Mouse (Mus musculus) adrenal gland, adult (tissue): ENCODE measurements around the gene Sars.
A peak's percentile ranks its signal among the peaks of the same experiment; 100 is the strongest.

Experiments
- DNase-seq, 2 experiments: peaks; one replicate each; pipeline ENCODE4 v3.0.0; 2022 to 2023; ENCODE audit warnings: low spot score in 1 of 2; ENCODE audit not compliant: inconsistent age in 2 of 2

Gene Sars

GRCm38 (mm10) chr3:108425624-108426018, 19.4 kb downstream of the Sars start:
- DNase-seq, result no peak

DNA sequence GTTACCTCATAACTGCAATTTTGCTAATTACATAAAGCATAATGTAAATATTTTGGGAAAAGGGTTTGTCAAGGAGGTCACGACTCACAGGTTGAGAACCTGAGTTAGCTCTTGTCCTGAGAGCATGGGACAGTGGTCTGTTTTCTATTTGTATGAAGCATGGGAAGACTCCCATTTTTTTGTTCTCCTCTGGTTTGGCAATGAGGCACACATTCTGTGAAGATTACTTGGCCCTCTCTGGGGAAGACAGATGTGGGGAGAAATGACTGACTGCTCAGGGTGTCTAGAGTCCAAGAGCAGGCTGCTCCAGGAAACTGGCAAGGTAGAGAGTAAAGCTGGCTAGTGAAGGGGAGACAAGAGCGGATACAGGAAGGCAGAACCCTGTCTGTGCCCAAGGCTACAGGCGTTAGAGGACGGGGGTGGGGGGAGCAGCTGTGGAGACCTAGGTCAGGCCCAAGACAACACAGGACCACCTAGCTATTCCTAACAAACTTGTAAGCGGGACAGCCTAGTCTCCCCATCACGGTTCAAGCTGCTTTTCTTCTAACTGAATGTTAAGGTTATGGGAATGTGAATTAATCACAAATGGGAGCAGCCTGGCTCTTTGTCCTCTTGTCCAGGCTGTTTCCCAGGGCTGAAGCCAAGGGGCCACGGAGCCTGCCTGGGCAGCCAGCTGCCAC, 19.9 kb downstream of the Sars start:
- DNase-seq, result no peak

GRCm38 (mm10) chr3:108423844-108424801, 20.9 kb downstream of the Sars start:
- DNase-seq, result peak; percentile 61 to 80

DNA sequence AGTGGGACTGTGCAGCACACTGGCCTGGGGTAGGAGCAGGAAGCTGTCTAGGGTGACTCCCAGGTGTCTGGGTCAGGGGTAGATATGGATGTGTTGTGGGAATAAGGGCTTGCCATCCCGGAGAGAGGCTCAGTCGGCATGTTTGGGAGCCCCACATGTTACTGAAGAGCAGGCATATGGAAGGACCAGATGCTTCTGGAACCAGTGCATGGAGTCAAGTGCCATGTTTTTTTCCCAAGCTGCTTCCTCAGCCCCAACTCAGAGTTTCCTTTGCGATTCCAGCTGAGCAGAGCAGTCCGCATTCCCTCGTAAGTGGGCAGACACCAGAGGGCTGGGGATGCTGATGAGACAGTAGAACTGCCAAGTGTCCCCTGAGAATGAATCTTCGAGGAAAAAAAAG, 22.0 kb downstream of the Sars start:
- no peak for DNase-seq

DNA sequence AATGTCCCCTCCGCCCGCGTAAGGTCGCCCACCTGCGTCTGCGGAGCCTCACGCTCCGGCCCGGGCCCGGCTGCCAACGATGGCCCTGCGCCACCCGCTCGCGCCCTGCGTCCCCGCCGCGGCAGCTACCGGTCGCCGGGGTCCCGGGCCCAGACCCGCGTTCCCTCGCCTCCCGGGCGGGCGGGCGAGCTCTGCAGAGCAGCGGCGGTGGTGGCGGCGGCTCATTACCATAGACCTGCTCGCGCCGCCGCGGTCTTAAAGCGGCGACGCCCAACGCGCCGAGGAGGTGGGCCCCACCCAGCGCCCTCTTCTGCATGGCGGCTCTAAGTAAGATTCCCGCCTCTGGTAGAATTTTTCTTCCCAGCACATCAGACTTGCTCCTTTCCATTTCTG, 29.2 kb downstream of the Sars start:
- peak; percentile 81 to 89 for DNase-seq

GRCm38 (mm10) chr3:108414857-108415830, 29.9 kb downstream of the Sars start, which contains the start of gene Celsr2:
Celsr2 (minus strand) TSS chr3:108415552.
- DNase-seq, result peak; percentile 36 to 61

- DNase-seq, result no peak
Measured at GRCm38 (mm10) chr3:108413634-108414360, 31.2 kb downstream of the Sars start.

- no peak for DNase-seq
Measured at GRCm38 (mm10) chr3:108411754-108412121, 33.3 kb downstream of the Sars start.

DNA sequence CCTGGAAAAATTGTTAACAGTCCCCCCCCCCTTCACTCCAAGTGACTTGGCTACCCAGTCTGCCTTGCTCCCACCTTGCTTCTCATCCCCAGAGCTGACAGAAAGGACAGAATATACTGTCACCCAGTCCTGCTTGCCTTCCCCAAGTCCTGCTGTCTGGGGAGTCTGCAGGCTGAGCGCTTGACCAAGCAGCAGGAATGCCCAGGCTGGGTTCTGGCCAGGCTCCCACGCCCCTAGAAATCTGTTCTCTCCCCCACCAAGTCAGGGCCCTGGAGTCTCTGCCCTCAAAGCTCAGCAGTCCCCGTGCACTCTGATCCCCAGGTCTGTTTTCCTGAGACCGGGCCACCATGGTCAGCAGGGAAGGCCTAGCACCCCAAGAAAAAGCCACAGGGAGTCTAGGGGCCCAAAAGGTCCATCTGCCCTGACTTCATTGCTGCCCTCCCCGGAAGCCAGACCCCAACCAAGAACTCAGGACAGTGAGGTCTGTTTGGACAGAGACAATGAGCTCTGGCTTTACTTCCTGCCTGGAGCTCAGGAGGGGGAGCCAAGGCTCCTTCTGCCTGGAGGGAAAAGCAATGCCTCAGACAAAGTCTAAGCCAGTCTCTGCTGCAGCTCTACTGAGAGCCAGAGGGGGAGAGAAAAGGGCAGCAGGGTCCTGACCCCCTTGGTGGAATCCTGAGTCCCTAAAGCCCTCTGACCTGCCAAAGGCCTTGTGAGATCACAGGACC, 33.8 kb downstream of the Sars start:
- DNase-seq, result no peak

DNA sequence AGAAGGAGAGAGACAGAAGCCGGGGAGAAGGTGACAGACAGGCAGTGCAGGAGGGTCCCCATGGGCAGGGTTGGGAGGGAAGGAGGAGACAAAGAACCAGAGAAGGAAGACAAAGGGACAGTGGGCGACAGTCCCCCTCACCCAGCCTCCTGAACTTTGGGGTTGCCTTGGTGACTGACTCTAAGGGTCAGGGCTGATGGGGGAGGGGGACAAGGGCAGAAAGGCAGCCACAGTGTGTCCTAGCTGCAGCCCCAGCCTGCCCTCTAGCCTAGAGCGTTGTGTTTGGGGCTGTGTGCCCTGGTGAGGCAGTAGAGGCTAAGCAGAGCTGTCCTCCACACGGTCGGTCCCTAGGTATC, 34.7 kb downstream of the Sars start:
- DNase-seq, result no peak

GRCm38 (mm10) chr3:108409656-108410358, 35.2 kb downstream of the Sars start:
- no peak for DNase-seq

DNA sequence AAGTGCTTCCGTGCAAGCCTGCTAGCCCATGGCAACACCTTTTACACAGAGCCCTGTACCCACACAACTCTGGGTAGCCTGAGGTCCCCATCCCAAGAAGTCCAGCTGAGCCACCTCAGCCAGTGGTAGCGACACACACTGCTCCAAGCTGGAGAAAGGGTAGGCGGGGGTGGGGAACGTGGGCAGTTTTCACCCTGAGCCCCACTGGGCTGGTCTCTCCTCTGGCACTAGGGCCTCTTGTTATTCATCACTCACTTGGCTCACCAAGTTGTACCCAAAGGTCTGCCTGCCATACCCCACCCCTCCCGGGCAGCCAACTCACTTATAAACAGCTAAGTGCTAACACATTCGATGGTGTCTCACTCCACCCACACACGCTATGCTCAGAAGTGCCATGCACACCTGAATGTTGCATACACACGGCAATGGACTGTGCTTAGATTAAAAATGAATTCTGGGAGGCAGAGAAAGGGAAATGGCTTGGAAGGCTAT, 36.4 kb downstream of the Sars start:
- no peak for DNase-seq

DNA sequence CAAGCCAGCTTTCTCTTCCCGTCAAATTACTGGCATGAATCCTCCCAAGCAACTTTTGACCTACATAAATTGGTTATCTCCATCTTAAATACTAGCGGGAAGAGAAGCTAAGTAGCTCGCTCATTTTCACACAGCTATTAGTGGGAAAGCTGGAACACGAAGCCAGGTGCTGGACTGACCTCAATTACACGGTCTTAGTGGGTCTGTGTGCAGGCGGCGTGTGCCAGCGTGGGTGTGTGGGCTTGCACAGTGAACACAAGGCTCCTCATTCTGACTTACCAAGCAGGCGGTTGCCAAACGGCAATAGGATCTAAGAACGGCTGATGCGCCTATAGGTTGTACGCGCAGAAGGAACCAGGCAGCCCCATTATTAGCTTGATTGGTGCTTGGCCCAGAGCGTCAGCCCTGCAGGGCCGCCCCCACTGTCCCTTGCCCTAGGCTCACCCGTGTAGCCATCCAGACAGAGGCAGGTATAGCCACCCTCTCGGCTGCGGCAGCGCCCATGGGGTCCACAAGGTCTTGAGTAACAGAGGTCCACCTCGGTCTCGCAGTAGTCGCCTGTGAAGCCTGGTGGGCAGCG, 38.6 kb downstream of the Sars start:
- DNase-seq, result no peak

DNA sequence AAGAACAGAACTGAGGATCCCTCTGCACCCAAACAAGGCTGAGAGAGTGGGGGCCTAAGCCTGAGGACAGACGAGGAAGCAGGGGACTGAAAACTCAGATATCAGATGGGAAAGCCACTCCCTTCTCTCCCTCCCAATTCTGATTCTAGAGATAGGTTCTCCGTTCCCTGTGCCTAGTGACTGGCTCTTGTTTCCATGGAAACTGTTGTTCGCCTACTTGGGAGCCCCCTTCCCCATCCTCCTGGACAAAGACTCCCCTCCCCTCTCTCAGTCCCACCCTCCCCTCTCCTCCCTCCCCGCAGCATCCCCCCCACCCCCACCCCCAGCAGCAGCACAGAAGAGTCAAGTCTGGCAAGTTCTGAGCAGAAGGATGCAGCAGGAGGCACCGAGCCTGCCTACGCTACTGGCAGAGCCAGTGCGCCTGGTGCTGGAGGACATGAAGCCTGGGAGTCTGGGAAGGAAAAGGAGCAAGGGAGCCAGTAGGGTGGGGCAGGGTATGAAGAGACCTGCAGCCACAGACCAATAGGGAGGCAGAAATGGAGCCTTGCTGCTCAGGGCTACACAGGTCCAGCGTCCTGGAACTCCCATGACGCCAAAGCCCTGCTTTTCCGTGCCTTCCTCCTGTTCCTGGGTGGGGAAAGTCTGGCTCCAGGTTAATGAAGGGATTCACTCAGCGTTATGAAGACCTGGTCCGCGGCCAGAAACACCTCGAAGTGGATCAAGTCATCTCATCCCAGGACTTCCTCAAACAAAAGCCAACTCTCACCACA, 39.3 kb downstream of the Sars start:
- no peak for DNase-seq

DNA sequence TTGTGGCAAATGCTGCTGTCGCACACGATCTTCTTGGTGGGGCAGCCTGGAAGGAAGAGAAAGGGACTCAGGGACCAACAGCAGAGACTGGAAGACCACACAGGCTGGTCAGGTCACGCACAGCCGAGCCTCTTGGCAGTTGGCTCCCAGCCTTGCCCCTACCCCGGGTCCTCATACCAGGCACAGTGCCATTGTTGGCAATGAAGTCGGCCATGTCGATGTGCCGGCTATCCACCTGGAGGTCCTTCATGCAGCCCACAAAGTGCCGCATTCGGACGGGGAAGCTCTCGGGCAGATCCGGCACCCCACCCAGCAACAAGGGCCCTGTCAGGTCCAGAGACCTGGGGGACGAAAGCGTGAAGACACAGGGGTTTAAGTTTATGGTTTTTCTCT, 42.5 kb downstream of the Sars start:
- peak in 1 of 2 experiments; percentile 34 for DNase-seq

- DNase-seq, result peak; percentile 88 to 94
Measured at GRCm38 (mm10) chr3:108401692-108402527, 43.1 kb downstream of the Sars start.

DNA sequence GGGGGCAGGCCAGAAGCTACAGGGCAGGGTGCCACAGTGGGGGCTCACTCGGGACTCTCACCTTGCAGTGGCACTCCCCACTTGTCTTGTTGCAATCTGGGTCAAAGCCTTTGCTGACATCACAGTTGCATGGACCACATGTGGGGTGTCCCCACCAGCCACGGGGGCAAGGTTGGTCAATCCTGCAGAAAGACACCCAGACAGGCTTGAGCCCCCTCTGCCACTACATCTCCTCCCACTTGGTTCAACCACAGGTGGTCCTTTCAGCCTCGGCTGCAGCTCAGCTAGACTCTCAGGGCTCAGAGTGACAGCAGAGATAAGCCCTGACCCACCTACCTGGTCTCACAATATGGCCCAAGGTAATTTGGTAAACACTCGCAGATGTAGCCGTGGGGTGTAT, 44.6 kb downstream of the Sars start:
- DNase-seq, result no peak
